Mouse (Mus musculus) CD4-positive, CD25-positive, alpha-beta regulatory T cell, adult 4 months (primary cell): ENCODE results near the gene A630001G21Rik. TPM values are rescaled to one million over a fixed set of nuclear protein-coding genes. Genes with fewer than 3 reads are reported as not detected.

ENCODE experiments used
- ATAC-seq: one replicate; pipeline ENCODE4 v1.8.0; 2017
- polyA plus RNA-seq, 2 experiments: library from polyadenylated mRNA; unstranded; fragments of 100-300 nt; shearing (Covaris generic); gene quantifications; one replicate each; pipeline ENCODE4 v1.2.1; 2017

Gene A630001G21Rik
- polyA plus RNA-seq, 2 experiments from 2014 or later, result 43.4 to 55.8 TPM

- ATAC-seq, result no peak
Observed at GRCm38 (mm10) chr1:85767754-85768153, 10.7 kb downstream of the A630001G21Rik start.

GRCm38 (mm10) chr1:85766120-85766519 lies 12.3 kb downstream of the A630001G21Rik start:
- ATAC-seq, result no peak

GRCm38 (mm10) chr1:85764291-85764690 lies 14.2 kb downstream of the A630001G21Rik start:
- ATAC-seq, result no peak

- ATAC-seq, result peak; percentile 14
Observed at GRCm38 (mm10) chr1:85763386-85763785, 15.1 kb downstream of the A630001G21Rik start.

GRCm38 (mm10) chr1:85761665-85762064 lies 16.8 kb downstream of the A630001G21Rik start:
- peak; percentile 96 for ATAC-seq

- no peak for ATAC-seq
Observed at GRCm38 (mm10) chr1:85758969-85759293, 19.5 kb downstream of the A630001G21Rik start.

GRCm38 (mm10) chr1:85758231-85758968 lies 20.0 kb downstream of the A630001G21Rik start:
- ATAC-seq, result no peak

- ATAC-seq, result no peak
Observed at GRCm38 (mm10) chr1:85757531-85758230, 20.8 kb downstream of the A630001G21Rik start.

- ATAC-seq, result peak; percentile 32
Observed at GRCm38 (mm10) chr1:85751932-85752680, 26.3 kb downstream of the A630001G21Rik start.

GRCm38 (mm10) chr1:85751494-85751893 lies 26.9 kb downstream of the A630001G21Rik start:
- ATAC-seq, result peak; percentile 88

- peak; percentile 49 for ATAC-seq
Observed at GRCm38 (mm10) chr1:85750650-85751049, 27.8 kb downstream of the A630001G21Rik start.

GRCm38 (mm10) chr1:85749829-85750228 lies 28.6 kb downstream of the A630001G21Rik start:
- no peak for ATAC-seq

- ATAC-seq, result no peak
Observed at GRCm38 (mm10) chr1:85746511-85746910, 31.9 kb downstream of the A630001G21Rik start.

- peak; percentile 15 for ATAC-seq
Observed at GRCm38 (mm10) chr1:85744539-85744938, 33.9 kb downstream of the A630001G21Rik start.

GRCm38 (mm10) chr1:85742916-85743505 lies 35.4 kb downstream of the A630001G21Rik start:
- no peak for ATAC-seq

GRCm38 (mm10) chr1:85742333-85742732 lies 36.1 kb downstream of the A630001G21Rik start:
- peak; percentile 25 for ATAC-seq

- no peak for ATAC-seq
Observed at GRCm38 (mm10) chr1:85740923-85741322, 37.5 kb downstream of the A630001G21Rik start.

- peak; percentile 73 for ATAC-seq
Observed at GRCm38 (mm10) chr1:85739819-85740218, 38.6 kb downstream of the A630001G21Rik start.

- no peak for ATAC-seq
Observed at GRCm38 (mm10) chr1:85739000-85739399, 39.4 kb downstream of the A630001G21Rik start.

GRCm38 (mm10) chr1:85736355-85737184 lies 41.9 kb downstream of the A630001G21Rik start:
- peak; percentile 33 for ATAC-seq

- peak; percentile 58 for ATAC-seq
Observed at GRCm38 (mm10) chr1:85735463-85736123, 42.9 kb downstream of the A630001G21Rik start.
